Mouse (Mus musculus): ENCODE results near the gene Slc32a1. TPM values are rescaled to one million over a fixed set of nuclear protein-coding genes. Genes with fewer than 3 reads are reported as not detected.

Slc32a1 gene
- not detected for polyA plus RNA-seq (2014; fragmentation: Illumina TruSeq; extraction: RNeasy Lipid Tissue Mini Kit (QIAGEN cat#74804); ENCODE audit: low read depth, low replicate concordance)

DNA sequence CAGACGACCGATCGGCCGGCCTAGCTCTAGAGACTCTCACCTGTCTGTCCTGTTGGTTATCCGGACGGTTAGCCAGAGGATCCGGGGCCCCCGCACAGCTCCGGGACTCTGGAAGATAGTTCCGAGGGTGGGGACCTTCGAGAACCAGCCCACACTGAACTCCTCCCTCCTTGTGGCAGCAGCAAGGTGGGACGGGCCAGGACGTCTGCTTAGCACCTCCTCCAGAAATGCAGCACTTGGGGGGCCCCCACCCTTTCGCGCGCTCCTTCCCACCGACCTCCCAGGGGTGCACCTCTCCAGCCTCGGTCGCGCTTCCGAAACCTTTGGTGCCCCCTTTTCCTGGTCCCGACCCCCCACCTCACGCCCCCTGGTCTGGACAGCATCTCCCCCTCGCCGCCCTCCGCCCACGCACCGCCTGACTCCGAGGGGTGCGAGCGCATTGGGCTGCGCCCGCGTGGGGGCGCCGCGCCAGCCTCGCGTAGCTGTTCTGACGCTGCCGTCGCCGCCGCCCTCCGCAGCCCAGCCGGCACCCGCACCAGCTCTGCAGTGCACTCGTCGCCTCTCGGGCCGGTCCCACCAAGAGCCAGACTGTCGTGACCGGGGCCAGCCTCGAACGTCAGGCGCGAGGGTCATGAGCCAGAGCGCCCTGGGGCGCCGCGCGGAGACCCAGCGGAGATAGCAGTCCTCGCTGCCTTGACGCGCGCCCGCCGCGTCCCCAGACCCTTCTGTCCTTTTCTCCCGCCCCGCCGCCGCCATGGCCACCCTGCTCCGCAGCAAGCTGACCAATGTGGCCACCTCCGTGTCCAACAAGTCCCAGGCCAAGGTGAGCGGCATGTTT is at the start of gene Slc32a1:
Gene Slc32a1, plus strand, starts transcription at position 280 of the 838 bp plus-strand sequence.

DNA sequence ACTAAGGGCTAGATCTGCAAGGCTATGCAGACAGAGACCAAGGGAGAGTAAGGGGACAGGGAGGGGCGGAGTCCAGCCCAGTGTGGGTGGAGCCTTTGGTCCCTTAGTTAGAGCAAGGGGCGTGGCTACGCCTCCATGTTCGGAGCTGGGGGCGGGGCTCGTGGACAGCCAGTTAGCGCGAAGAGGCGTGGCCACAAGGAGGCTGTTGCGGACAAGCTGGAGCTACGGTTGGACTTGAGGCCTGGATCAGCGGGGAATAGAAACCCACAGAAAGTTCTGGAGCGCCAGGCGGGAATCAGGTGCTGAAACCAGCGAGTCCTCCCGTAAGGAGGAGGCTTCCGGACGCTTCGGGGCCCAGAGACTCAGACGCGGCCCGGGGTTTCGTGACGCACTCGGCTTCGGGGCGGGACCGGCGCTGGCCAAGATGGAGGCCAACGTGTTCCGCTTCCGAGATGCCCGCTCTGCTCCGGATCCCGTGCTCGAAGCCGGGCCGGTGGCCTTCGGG is 14.2 kb downstream of the Slc32a1 start, which contains the start of gene Actr5:
Gene Actr5, plus strand, starts transcription at position 171 of the 505 bp plus-strand sequence.

DNA sequence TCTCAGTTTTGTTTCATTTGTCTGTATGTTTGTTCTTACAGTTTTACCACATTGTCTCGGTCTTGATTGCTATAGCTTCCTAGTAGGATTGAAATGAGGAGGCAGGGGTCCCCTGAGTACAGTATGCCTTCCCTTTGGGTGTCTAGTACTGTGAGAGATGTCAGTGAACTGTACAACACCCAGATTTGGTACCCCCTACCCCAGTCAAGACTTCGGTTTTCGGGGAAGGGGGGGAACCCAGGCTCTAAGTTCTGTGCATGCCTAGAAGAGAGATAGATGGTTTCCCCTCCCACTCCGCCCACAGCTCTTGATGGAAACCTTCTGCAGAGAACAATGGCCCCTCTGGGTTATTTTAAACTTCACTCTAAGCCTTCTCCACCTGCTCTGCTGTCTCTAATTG is 54.5 kb downstream of the Slc32a1 start, which contains the start of gene Ppp1r16b:
Gene Ppp1r16b, plus strand, starts transcription at position 301 of the 400 bp plus-strand sequence.

Other genes starting within 250 kb of the Slc32a1 start
- 14.7 TPM for gene Snhg11, start 235.1 kb upstream of the Slc32a1 start, polyA plus RNA-seq (2014; fragmentation: Illumina TruSeq; extraction: RNeasy Lipid Tissue Mini Kit (QIAGEN cat#74804); ENCODE audit: low read depth, low replicate concordance)
- gene Ralgapb, start 200.9 kb upstream of the Slc32a1 start, polyA plus RNA-seq (2014; fragmentation: Illumina TruSeq; extraction: RNeasy Lipid Tissue Mini Kit (QIAGEN cat#74804); ENCODE audit: low read depth, low replicate concordance), result 75.7 TPM
- gene Adig, start 108.2 kb upstream of the Slc32a1 start, polyA plus RNA-seq (2014; fragmentation: Illumina TruSeq; extraction: RNeasy Lipid Tissue Mini Kit (QIAGEN cat#74804); ENCODE audit: low read depth, low replicate concordance), result not detected
- not detected for gene Arhgap40, start 98.0 kb upstream of the Slc32a1 start, polyA plus RNA-seq (2014; fragmentation: Illumina TruSeq; extraction: RNeasy Lipid Tissue Mini Kit (QIAGEN cat#74804); ENCODE audit: low read depth, low replicate concordance)
- gene Actr5, start 14.1 kb downstream of the Slc32a1 start, polyA plus RNA-seq (2014; fragmentation: Illumina TruSeq; extraction: RNeasy Lipid Tissue Mini Kit (QIAGEN cat#74804); ENCODE audit: low read depth, low replicate concordance), result 0.38 TPM
- gene Ppp1r16b, start 54.6 kb downstream of the Slc32a1 start, polyA plus RNA-seq (2014; fragmentation: Illumina TruSeq; extraction: RNeasy Lipid Tissue Mini Kit (QIAGEN cat#74804); ENCODE audit: low read depth, low replicate concordance), result 0.98 TPM
- gene Fam83d, start 157.3 kb downstream of the Slc32a1 start, polyA plus RNA-seq (2014; fragmentation: Illumina TruSeq; extraction: RNeasy Lipid Tissue Mini Kit (QIAGEN cat#74804); ENCODE audit: low read depth, low replicate concordance), result 6.8 TPM
- gene Dhx35, start 184.0 kb downstream of the Slc32a1 start, polyA plus RNA-seq (2014; fragmentation: Illumina TruSeq; extraction: RNeasy Lipid Tissue Mini Kit (QIAGEN cat#74804); ENCODE audit: low read depth, low replicate concordance), result 8.1 TPM

All from sigmoid colon, adult 10 weeks (tissue).